In genomic region chr1:173550491-173551050, GRCm38 (mm10) we compare ENCODE assay signal across 12 mouse cellular contexts. TPM values are rescaled to one million over a fixed set of nuclear protein-coding genes. Genes with fewer than 3 reads are reported as not detected.
DNase-seq lines count a peak whose midpoint lies in the region; ATAC-seq lines count a peak whose summit lies in the region.
"Had no signal": no experiment of that assay in that cellular context is flagged by ENCODE, and none has a peak within 500 bp of the region (broad histone marks: within the 10 kb centered on the region; RNA-seq: fewer than 3 reads in every experiment).

No protein-coding gene starts in this region.

- DNase-seq in 3T3-L1 (ENCODE audit: low read depth, low spot score) (peak; percentile 26), adipocyte (ENCODE audit: low spot score) (peak; percentile 89)
- DNase-seq in gastrocnemius, adult 18-20 months (ENCODE audit: low spot score): peak; percentile 32
- DNase-seq in heart, adult 18-20 months: peak; percentile 50 to 64
- peak; percentile 45 to 67 for DNase-seq in heart, adult 9 months (ENCODE audit: low spot score in 2 of 2)
- DNase-seq in skeletal muscle tissue, adult 2 months (ENCODE audit: low read depth, low spot score): peak; percentile 70

- ATAC-seq in granulocyte monocyte progenitor cell, adult 5-6 weeks (replicated peaks; ENCODE audit: poor library complexity, severe bottlenecking): peak; percentile 22; the same call in 1 of the 2 replicates

RNA-seq across cellular contexts. Expression of gene Ifi214, which starts 14.8 kb away (rescaled TPM):
- total RNA-seq in gastrocnemius, adult 18-20 months (2021): not detected
- 0.32 and 0.58 TPM in 2 replicates for total RNA-seq in granulocyte monocyte progenitor cell, adult 5-6 weeks (2014; fragmentation: Nextera tagmentation)
- total RNA-seq in granulocyte monocyte progenitor cell, adult 5-6 weeks (2017): 0.05 and 0.22 TPM in 2 replicates
- total RNA-seq in heart, adult 18-20 months (2021): under 1 TPM in 1 of 2 experiments, not detected in 1; 0.33 TPM
- total RNA-seq: adrenal gland, postnatal 4 days; common myeloid progenitor, adult 5-6 weeks; ES-E14; forebrain, postnatal 0 days; MEL had no signal

RNA-seq across cellular contexts. Expression of gene Ifi213, which starts 48.5 kb away (rescaled TPM):
- total RNA-seq in gastrocnemius, adult 18-20 months (2021): not detected
- not detected in 2 replicates for total RNA-seq in granulocyte monocyte progenitor cell, adult 5-6 weeks (2014; fragmentation: Nextera tagmentation)
- 0.47 TPM in 1 of 2 replicates, not detected in the other for total RNA-seq in granulocyte monocyte progenitor cell, adult 5-6 weeks (2017)
- total RNA-seq in heart, adult 18-20 months (2021): under 1 TPM; 0.17 to 0.90 TPM
- total RNA-seq: MEL had no signal

RNA-seq across cellular contexts. Expression of gene Ifi206, which starts 59.7 kb away (rescaled TPM):
- not detected for total RNA-seq in gastrocnemius, adult 18-20 months (2021)
- total RNA-seq in granulocyte monocyte progenitor cell, adult 5-6 weeks (2014; fragmentation: Nextera tagmentation): not detected in 2 replicates
- total RNA-seq in granulocyte monocyte progenitor cell, adult 5-6 weeks (2017): 0.05 and 0.13 TPM in 2 replicates
- under 1 TPM; 0.17 to 0.93 TPM for total RNA-seq in heart, adult 18-20 months (2021)
- total RNA-seq: ES-E14; forebrain, postnatal 0 days; MEL had no signal

Comparison
In these comparisons a context has a peak if more than half of its experiments do, and no peak if none do; other contexts are left out.
1. Peak in every context shown above with its lines: DNase-seq and ATAC-seq.
2. DNase-seq: peak in every context shown above with its lines; median percentile 89 in adipocyte; 70 in skeletal muscle tissue, adult 2 months; 57 in heart, adult 18-20 months; 56 in heart, adult 9 months; 32 in gastrocnemius, adult 18-20 months; 26 in 3T3-L1.